Mouse (Mus musculus) forebrain, embryonic 14.5 days (tissue): ENCODE data around the gene Fam169b. TPM values are rescaled to one million over a fixed set of nuclear protein-coding genes. Genes with fewer than 3 reads are reported as not detected.

ENCODE experiments used
- ATAC-seq: fragments of 200-750 bp; cut with Nextera tagmentation; 2 replicates; pipeline ENCODE4 v1.8.0; 2017; ENCODE audit warnings: mild to moderate bottlenecking, moderate library complexity
- DNase-seq: peaks from one replicate; pipeline ENCODE4 v3.0.0-alpha.2; 2015; ENCODE audit warnings: low spot score
- H3K27ac ChIP-seq: fragments of 300-500 bp; sonication (generic); 2 replicates; pipeline ENCODE4 v1.5.1; 2014; ENCODE audit warnings: low read depth, mild to moderate bottlenecking, control low read depth, low read length, moderate library complexity
- H3K27me3 ChIP-seq: fragments of 300-500 bp; sonication (generic); replicated peaks from 2 replicates; pipeline ENCODE4 v1.6.1; 2014; ENCODE audit warnings: low read length, control low read depth, mixed read lengths; ENCODE audit not compliant: control insufficient read depth, insufficient read depth
- H3K36me3 ChIP-seq: fragments of 300-500 bp; sonication (generic); 2 replicates; pipeline ENCODE4 v1.6.1; 2014; ENCODE audit warnings: low read length, control low read depth; ENCODE audit not compliant: control insufficient read depth, insufficient read depth
- H3K4me1 ChIP-seq: fragments of 300-500 bp; sonication (generic); 2 replicates; pipeline ENCODE4 v1.6.1; 2014; ENCODE audit warnings: antibody characterized with exemption, low read length, control low read depth; ENCODE audit not compliant: control insufficient read depth, insufficient read depth
- H3K4me2 ChIP-seq: fragments of 300-500 bp; sonication (generic); 2 replicates; pipeline ENCODE4 v1.6.1; 2014; ENCODE audit warnings: mild to moderate bottlenecking, control low read depth, low read length
- H3K4me3 ChIP-seq: fragments of 300-500 bp; sonication (generic); 2 replicates; pipeline ENCODE4 v1.5.1; 2014; ENCODE audit warnings: low read depth, low read length, control low read depth
- H3K9ac ChIP-seq: fragments of 300-500 bp; sonication (generic); 2 replicates; pipeline ENCODE4 v1.6.1; 2014; ENCODE audit warnings: mild to moderate bottlenecking, low read length, control low read depth, moderate library complexity
- H3K9me3 ChIP-seq: fragments of 300-500 bp; sonication (generic); replicated peaks from 2 replicates; pipeline ENCODE4 v1.6.1; 2016; ENCODE audit warnings: low read length, control low read depth, mixed read lengths; ENCODE audit not compliant: control insufficient read depth
- WGBS: fragments of 180-500 bp; shearing (Covaris S2); extraction: QIAGEN DNeasy Blood & Tissue Kit; methylation state at CpG from one replicate; pipeline ENCODE4 v1.1.7; 2014; 5-methylcytosine and 5-hydroxymethylcytosine counted together
- polyA plus RNA-seq: library from polyadenylated mRNA; unstranded; fragments of >200 nt; fragmentation: Nextera tagmentation; extraction: Ambion mirVana; gene quantifications from 2 replicates; pipeline ENCODE4 v1.2.1, GENCODE M21; 2014

Gene Fam169b
- polyA plus RNA-seq, 1 experiment from 2014 or later: 0.11 TPM

DNA sequence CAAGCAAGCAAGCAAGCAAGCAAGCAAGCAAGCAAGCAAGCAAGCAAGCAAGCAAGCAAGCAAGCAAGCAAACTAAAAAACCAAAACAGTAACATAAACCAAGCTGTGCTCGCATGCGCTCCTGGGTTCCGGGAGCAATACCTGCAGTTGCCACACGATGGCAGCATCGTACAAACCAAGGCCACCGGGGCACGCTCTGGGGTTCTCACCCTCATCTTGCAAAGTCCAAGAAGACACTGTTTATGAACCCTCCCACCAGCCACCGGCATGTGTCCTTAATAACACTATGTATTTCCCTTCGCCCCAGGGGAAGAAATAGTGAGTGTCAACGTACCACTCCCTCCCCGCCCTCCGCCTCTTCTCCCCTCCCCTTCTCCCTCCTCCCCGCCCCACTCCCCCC lies 96.1 kb downstream of the Fam169b start:
- H3K4me1 ChIP-seq: no peaks in the 10 kb centered on the region
- WGBS: 2% methylated on average over 12 of the region's 13 CpGs
- no peak overlapping the region for H3K4me3 ChIP-seq
- H3K9ac ChIP-seq: no peak overlapping the region; the same call in 1 of the 2 replicates
- no peak overlapping the region for H3K27ac ChIP-seq
- H3K27me3 ChIP-seq: no peaks in the 10 kb centered on the region; the same call in 1 of the 2 replicates
- H3K36me3 ChIP-seq: no peaks in the 10 kb centered on the region
- H3K9me3 ChIP-seq: no peaks in the 10 kb centered on the region
- ATAC-seq: peak; percentile 61
- peak overlapping the region; percentile 42 for H3K4me2 ChIP-seq
- DNase-seq: peak; percentile 82

DNA sequence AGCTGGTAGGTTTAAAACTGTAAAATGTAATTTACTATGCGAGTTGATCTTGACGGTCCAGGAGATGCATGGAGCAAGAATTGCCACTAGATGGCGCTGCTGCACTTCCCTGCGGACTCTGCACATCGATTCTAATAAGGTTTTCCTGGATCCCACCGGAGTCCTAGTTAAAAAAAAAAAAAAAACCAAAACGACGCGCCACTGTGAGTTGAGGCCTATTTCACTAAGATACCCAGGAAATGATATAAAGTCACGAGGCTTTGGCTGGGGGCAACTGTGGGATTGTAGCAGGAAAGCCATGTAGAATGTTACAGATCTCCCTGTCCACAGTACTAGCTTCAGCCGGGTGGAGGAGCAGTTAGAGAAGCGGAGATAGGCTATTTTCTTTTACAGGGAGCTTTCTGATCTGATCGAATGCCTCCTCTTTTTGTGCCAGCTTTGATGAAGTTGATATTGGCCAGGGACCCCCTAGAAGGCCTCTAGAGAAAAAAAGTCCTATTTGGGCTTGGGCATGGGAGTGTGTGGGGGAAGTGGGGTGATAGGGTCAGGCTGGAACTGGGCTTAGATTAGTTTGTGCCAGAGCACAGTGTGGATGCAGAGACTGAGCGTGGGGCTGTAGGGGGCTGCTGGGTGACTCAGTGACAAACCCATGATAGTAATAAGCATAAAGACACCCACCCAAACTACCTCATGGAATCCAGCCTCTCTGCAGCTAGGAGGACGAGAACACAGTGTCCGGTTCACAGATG lies 100.6 kb downstream of the Fam169b start:
- ATAC-seq (peak; percentile 69), DNase-seq (peak; percentile 93)
- 0 out of 2 replicates have a peak overlapping the region, but pooled peaks have one; percentile 8 for H3K9ac ChIP-seq
- peak overlapping the region; percentile 39 for H3K4me2 ChIP-seq
- H3K4me3 ChIP-seq: no peak overlapping the region
- H3K27ac ChIP-seq: no peak overlapping the region
- no peaks in the 10 kb centered on the region for H3K36me3 ChIP-seq
- H3K4me1 ChIP-seq: no peaks in the 10 kb centered on the region
- no peaks in the 10 kb centered on the region; the same call in 1 of the 2 replicates for H3K27me3 ChIP-seq
- no peaks in the 10 kb centered on the region for H3K9me3 ChIP-seq
- 13% methylated on average over 15 of the region's 16 CpGs for WGBS

DNA sequence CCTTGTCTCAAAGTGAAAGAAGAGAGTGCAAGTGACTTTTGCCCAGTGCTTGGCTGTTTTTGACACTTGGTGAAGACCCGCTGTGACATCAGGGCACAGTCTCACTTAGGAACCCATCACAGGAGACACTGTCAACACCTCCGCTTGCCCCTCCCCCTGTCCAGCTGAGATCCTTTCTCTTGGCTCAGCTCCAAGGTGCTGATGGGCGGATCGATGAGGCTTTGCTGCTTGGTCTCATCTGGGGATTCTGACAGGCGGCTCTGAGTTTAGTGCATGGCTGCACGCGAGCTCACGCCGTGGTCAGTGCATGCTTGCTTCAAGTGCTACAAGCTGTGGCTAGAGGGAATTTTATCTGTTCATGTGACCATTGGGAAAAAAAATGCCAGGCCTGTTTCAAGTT lies 108.5 kb downstream of the Fam169b start:
- H3K27ac ChIP-seq: no peak overlapping the region
- no peak overlapping the region for H3K9ac ChIP-seq
- peaks cover 5% of the 10 kb centered on the region for H3K4me1 ChIP-seq
- WGBS: 36% methylated on average over 9 of the region's 9 CpGs
- no peaks in the 10 kb centered on the region for H3K36me3 ChIP-seq
- H3K9me3 ChIP-seq: no peaks in the 10 kb centered on the region
- ATAC-seq (no peak), DNase-seq (peak; percentile 12)
- H3K27me3 ChIP-seq: no peaks in the 10 kb centered on the region
- no peak overlapping the region for H3K4me2 ChIP-seq
- H3K4me3 ChIP-seq: no peak overlapping the region

DNA sequence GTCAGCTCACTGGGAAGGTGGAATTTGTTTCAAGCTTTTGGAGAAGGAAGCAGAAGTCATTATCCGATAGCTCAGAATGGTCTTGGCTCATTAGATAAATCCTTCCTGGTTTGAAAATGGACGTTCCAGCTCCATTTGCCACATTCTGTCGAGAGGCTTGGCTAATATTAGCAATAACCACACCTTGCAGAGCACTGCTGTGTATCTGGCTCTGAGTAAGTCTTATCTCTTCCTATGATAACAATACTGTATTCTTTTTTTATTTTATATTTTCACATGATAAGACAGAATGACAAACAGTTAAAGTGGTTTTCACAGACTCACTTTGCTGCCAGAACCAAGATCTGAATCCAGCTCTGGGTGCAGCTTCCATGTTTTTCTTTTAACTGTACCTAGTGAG lies 113.1 kb downstream of the Fam169b start:
- Histone ChIP-seq H3K9me3 (no peaks in the 10 kb centered on the region), H3K9ac (no peak overlapping the region), H3K36me3 (no peaks in the 10 kb centered on the region), H3K27me3 (no peaks in the 10 kb centered on the region), H3K4me1 (peaks cover 5% of the 10 kb centered on the region), H3K4me3 (no peak overlapping the region), H3K4me2 (no peak overlapping the region), H3K27ac (no peak overlapping the region)
- WGBS: 82% methylated on average over 3 of the region's 3 CpGs
- ATAC-seq (no peak), DNase-seq (no peak)

DNA sequence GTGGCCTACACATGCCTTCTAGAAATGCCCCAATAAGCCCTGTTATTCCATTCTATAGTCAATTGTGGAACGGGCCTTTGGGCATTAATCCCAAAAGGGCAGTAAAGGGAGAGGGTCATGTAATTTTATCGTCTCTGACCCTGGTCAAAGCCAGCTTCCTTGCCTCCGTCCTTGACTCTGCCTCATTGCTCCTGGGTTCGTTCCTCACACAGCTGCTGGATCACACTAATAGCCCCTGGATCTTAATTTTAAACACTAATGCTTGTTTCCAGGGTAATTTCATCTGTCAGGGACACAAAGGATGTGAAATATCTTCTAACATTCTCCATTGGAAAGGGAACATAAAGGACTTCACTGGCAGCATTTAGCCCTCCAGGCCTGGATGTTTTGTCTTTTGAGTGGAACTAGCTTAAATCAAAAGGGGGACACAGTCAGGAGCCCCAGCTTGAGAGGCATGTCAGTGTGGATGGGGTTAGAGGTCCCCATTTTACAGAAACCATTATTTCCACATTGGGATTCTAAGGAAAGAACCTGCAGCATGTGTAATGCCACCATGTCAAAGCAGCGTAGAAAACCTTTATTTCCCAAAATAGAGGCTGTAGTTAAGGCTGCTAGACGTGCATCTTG lies 122.2 kb downstream of the Fam169b start:
- Histone ChIP-seq H3K4me3 (no peak overlapping the region), H3K9ac (no peak overlapping the region), H3K36me3 (no peaks in the 10 kb centered on the region), H3K27ac (no peak overlapping the region), H3K27me3 (no peaks in the 10 kb centered on the region), H3K4me2 (no peak overlapping the region), H3K9me3 (no peaks in the 10 kb centered on the region), H3K4me1 (no peaks in the 10 kb centered on the region)
- 40% methylated on average over 6 of the region's 6 CpGs for WGBS
- ATAC-seq (no peak), DNase-seq (peak; percentile 18)

DNA sequence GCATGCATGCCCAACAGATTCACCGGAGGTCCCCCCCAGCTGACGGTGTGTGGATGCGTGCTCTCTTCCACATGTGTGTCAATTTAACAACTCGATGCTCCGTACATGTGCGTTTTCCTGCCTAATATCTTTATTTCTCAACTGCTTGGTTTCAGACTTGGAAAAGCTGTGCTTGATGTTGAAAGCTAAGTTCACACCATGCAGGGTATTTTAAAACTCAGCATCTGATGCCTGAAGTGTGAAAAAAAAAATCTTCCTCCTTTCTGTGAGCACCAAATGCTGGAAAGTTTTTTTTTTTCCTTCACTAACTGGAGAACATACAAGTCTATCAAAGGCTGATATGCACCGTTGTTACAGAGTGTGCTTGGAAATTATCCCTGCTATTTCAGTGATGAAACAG lies 126.9 kb downstream of the Fam169b start:
- Histone ChIP-seq H3K4me1 (no peaks in the 10 kb centered on the region), H3K4me3 (no peak overlapping the region), H3K9ac (no peak overlapping the region), H3K36me3 (no peaks in the 10 kb centered on the region), H3K9me3 (no peaks in the 10 kb centered on the region), H3K4me2 (no peak overlapping the region), H3K27me3 (no peaks in the 10 kb centered on the region), H3K27ac (no peak overlapping the region)
- WGBS: 88% methylated on average over 7 of the region's 7 CpGs
- ATAC-seq (no peak), DNase-seq (peak; percentile 27)

GRCm38 (mm10) chr7:68408611-68409010 lies 135.0 kb downstream of the Fam169b start:
- Histone ChIP-seq H3K4me2 (no peak overlapping the region), H3K27ac (no peak overlapping the region), H3K9ac (no peak overlapping the region), H3K4me1 (no peaks in the 10 kb centered on the region), H3K36me3 (no peaks in the 10 kb centered on the region), H3K27me3 (no peaks in the 10 kb centered on the region), H3K4me3 (no peak overlapping the region), H3K9me3 (no peaks in the 10 kb centered on the region)
- DNase-seq (peak; percentile 33), ATAC-seq (no peak)
- 60% methylated on average over 5 of the region's 5 CpGs for WGBS
